24 mouse cellular contexts compared by ENCODE assay signal in the genomic region with DNA sequence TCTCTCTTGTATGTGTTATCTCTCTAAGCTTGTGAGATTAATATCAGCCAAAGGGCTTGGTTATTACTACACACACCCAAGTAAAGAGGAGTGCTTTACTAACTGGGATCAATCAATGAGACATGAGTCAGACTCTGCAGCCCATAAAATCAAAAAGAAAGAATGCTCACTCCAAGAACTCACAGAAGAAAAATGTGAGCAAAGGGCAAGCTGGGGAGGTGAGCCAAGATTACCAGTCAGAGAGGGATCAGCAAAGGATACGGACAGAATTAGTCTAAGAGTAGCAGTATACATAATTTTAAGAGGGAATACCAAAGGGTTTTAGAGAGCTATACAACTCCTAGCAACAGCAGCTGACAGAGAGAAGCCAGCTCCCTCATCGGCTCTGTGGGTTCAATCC.
DNase-seq lines count a peak whose midpoint lies in the region; ATAC-seq lines count a peak whose summit lies in the region.
"Had no signal": no experiment of that assay in that cellular context is flagged by ENCODE, and none has a peak within 500 bp of the region (broad histone marks: within the 10 kb centered on the region; RNA-seq: fewer than 3 reads in every experiment).

No protein-coding gene starts in this region.

- no peaks in the 10 kb centered on the region for H3K4me1 ChIP-seq in intestine, embryonic 16.5 days (ENCODE audit: control insufficient read depth, insufficient read depth, low read length)
- no peaks in the 10 kb centered on the region for H3K4me1 ChIP-seq in liver, embryonic 11.5 days (replicated peaks; ENCODE audit: control insufficient read depth, insufficient read depth, low read length)
- no peaks in the 10 kb centered on the region for H3K4me1 ChIP-seq in hindbrain, embryonic 12.5 days
- H3K4me1 ChIP-seq: embryonic facial prominence, embryonic 10.5 days; embryonic facial prominence, embryonic 12.5 days; forebrain, embryonic 13.5 days; forebrain, embryonic 15.5 days had no signal

- WGBS in intestine, embryonic 16.5 days = 70% methylated on average over 2 of the region's 2 CpGs
- WGBS in liver, embryonic 11.5 days = 76% methylated on average over 2 of the region's 2 CpGs
- 95% methylated on average over 2 of the region's 2 CpGs for WGBS in hindbrain, embryonic 12.5 days

- DNase-seq in testis, postnatal 10 days (ENCODE audit: low spot score) = peak; percentile 19
- no peak for DNase-seq in testis, postnatal 14 days (ENCODE audit: low spot score)
- DNase-seq in NIH3T3 (ENCODE audit: low read depth) = peak; percentile 59
- no peak for DNase-seq in liver, embryonic 11.5 days (ENCODE audit: low spot score)
- DNase-seq: adrenal gland, adult 8-10 months; adrenal gland, postnatal 14 days; adrenal gland, postnatal 36 days; B cell, adult 2 months; cerebellum, adult 11-12 months; cerebellum, adult 2 months; cerebellum, adult 9-10 months; cerebellum, postnatal 10 days; cerebellum, postnatal 25 days; forebrain, postnatal 0 days had no signal

- no peaks in the 10 kb centered on the region for H3K36me3 ChIP-seq in intestine, embryonic 16.5 days (ENCODE audit: control insufficient read depth, insufficient read depth, low read length)
- no peaks in the 10 kb centered on the region for H3K36me3 ChIP-seq in liver, embryonic 11.5 days (ENCODE audit: control insufficient read depth, insufficient read depth, low read length)
- H3K36me3 ChIP-seq in hindbrain, embryonic 12.5 days = no peaks in the 10 kb centered on the region
- H3K36me3 ChIP-seq: embryonic facial prominence, embryonic 10.5 days; embryonic facial prominence, embryonic 12.5 days; forebrain, embryonic 15.5 days; G1E had no signal

- H3K27me3 ChIP-seq in intestine, embryonic 16.5 days (replicated peaks; ENCODE audit: control insufficient read depth, insufficient read depth, low read length) = no peaks in the 10 kb centered on the region
- H3K27me3 ChIP-seq in liver, embryonic 11.5 days (replicated peaks; ENCODE audit: control insufficient read depth, insufficient read depth, low read length) = no peaks in the 10 kb centered on the region
- H3K27me3 ChIP-seq in hindbrain, embryonic 12.5 days = no peaks in the 10 kb centered on the region
- H3K27me3 ChIP-seq: CH12.LX; embryonic facial prominence, embryonic 12.5 days; forebrain, embryonic 13.5 days; forebrain, embryonic 15.5 days had no signal

- H3K27ac ChIP-seq in intestine, embryonic 16.5 days (ENCODE audit: low read length) = no peak overlapping the region
- H3K27ac ChIP-seq in liver, embryonic 11.5 days (ENCODE audit: low read depth, low read length) = no peak overlapping the region
- no peak overlapping the region for H3K27ac ChIP-seq in hindbrain, embryonic 12.5 days
- H3K27ac ChIP-seq: embryonic facial prominence, embryonic 10.5 days; embryonic facial prominence, embryonic 12.5 days; forebrain, embryonic 13.5 days; forebrain, embryonic 15.5 days had no signal

- H3K9me3 ChIP-seq in intestine, embryonic 16.5 days (ENCODE audit: control insufficient read depth, low read length) = no peaks in the 10 kb centered on the region
- no peaks in the 10 kb centered on the region for H3K9me3 ChIP-seq in liver, embryonic 11.5 days (ENCODE audit: control insufficient read depth, low read length)
- H3K9me3 ChIP-seq in hindbrain, embryonic 12.5 days (replicated peaks) = no peaks in the 10 kb centered on the region
- H3K9me3 ChIP-seq: embryonic facial prominence, embryonic 10.5 days; embryonic facial prominence, embryonic 12.5 days; forebrain, embryonic 13.5 days; forebrain, embryonic 15.5 days had no signal

- no peak overlapping the region for H3K9ac ChIP-seq in intestine, embryonic 16.5 days (ENCODE audit: low read depth, low read length)
- H3K9ac ChIP-seq in liver, embryonic 11.5 days (ENCODE audit: low read depth, low read length) = no peak overlapping the region
- no peak overlapping the region for H3K9ac ChIP-seq in hindbrain, embryonic 12.5 days
- H3K9ac ChIP-seq: embryonic facial prominence, embryonic 12.5 days; forebrain, embryonic 13.5 days; forebrain, embryonic 15.5 days; forebrain, postnatal 0 days had no signal

- no peak overlapping the region for H3K4me2 ChIP-seq in intestine, embryonic 16.5 days (ENCODE audit: low read depth, low read length)
- no peak overlapping the region for H3K4me2 ChIP-seq in liver, embryonic 11.5 days
- no peak overlapping the region for H3K4me2 ChIP-seq in hindbrain, embryonic 12.5 days (replicated peaks)
- H3K4me2 ChIP-seq: embryonic facial prominence, embryonic 12.5 days; forebrain, embryonic 13.5 days; forebrain, embryonic 15.5 days had no signal

- H3K4me3 ChIP-seq in intestine, embryonic 16.5 days (ENCODE audit: low read length) = no peak overlapping the region
- no peak overlapping the region for H3K4me3 ChIP-seq in liver, embryonic 11.5 days (ENCODE audit: low read depth, low read length)
- H3K4me3 ChIP-seq in hindbrain, embryonic 12.5 days = no peak overlapping the region
- H3K4me3 ChIP-seq: embryonic facial prominence, embryonic 10.5 days; embryonic facial prominence, embryonic 12.5 days; forebrain, embryonic 13.5 days; forebrain, embryonic 15.5 days had no signal

- ATAC-seq in intestine, embryonic 16.5 days = peak; percentile 55; the same call in 1 of the 2 replicates
- no peak for ATAC-seq in liver, embryonic 11.5 days (replicated peaks; ENCODE audit: low FRiP score)
- no peak for ATAC-seq in hindbrain, embryonic 12.5 days (ENCODE audit: low FRiP score)
- ATAC-seq: activated CD4-positive, CD25-positive, alpha-beta regulatory T cell, adult 4 months; CD4-positive, CD25-positive, alpha-beta regulatory T cell, adult 4 months; forebrain, embryonic 13.5 days; forebrain, embryonic 15.5 days; forebrain, postnatal 0 days had no signal

Comparison
In these comparisons a context has a peak if more than half of its experiments do, and no peak if none do; other contexts are left out.
1. DNase-seq: peak in testis, postnatal 10 days (single experiment) and NIH3T3 (single experiment); none in testis, postnatal 14 days (single experiment) and liver, embryonic 11.5 days (single experiment).